Mouse (Mus musculus): ENCODE results near the gene Map3k9. TPM values are rescaled to one million over a fixed set of nuclear protein-coding genes. Genes with fewer than 3 reads are reported as not detected.

Gene Map3k9
- polyA plus RNA-seq, 1 experiment = 0.29 TPM

GRCm38 (mm10) chr12:81796541-81796940 lies 15.6 kb upstream of the Map3k9 start:
- TF ChIP-seq USF1 (IDR thresholded peaks at IDR 0.05; ENCODE audit: low read depth) (no peak), CTCF (IDR thresholded peaks at IDR 0.05; ENCODE audit: control insufficient read depth, insufficient read depth, insufficient read length) (peak; percentile 69)
- H3K4me3 ChIP-seq (ENCODE audit: insufficient read depth, poor library complexity, severe bottlenecking) = no peak overlapping the region

GRCm38 (mm10) chr12:81792511-81793218 lies 11.7 kb upstream of the Map3k9 start:
- Histone ChIP-seq H3K79me3 (ENCODE audit: low read depth) (no peaks in the 10 kb centered on the region), H3K36me3 (ENCODE audit: control insufficient read depth, insufficient read depth) (no peaks in the 10 kb centered on the region), H3K27me3 (ENCODE audit: control insufficient read depth, insufficient read depth, insufficient read length) (no peaks in the 10 kb centered on the region), H3K4me3 (ENCODE audit: insufficient read depth, poor library complexity, severe bottlenecking) (no peak overlapping the region), H3ac (ENCODE audit: control insufficient read depth, insufficient read length, low read depth) (no peak overlapping the region), H3K79me2 (ENCODE audit: control insufficient read depth, insufficient read depth) (no peaks in the 10 kb centered on the region)
- TF ChIP-seq MAX (IDR thresholded peaks at IDR 0.05) = no peak
- no peak for TF ChIP-seq MYOD1 (IDR thresholded peaks at IDR 0.05; ENCODE audit: control insufficient read depth, insufficient read length, low read depth)
- TF ChIP-seq CEBPB (IDR thresholded peaks at IDR 0.05; ENCODE audit: low read depth) = no peak
- TF ChIP-seq FOSL1 (IDR thresholded peaks at IDR 0.05; ENCODE audit: insufficient read depth, low read length, poor library complexity, severe bottlenecking) = no peak
- TF ChIP-seq CTCF (IDR thresholded peaks at IDR 0.05; ENCODE audit: control insufficient read depth, insufficient read depth, insufficient read length) = no peak
- TF ChIP-seq MYOG (IDR thresholded peaks at IDR 0.05; ENCODE audit: control insufficient read depth, extremely low read depth, insufficient read length) = no peak
- no peak for TF ChIP-seq USF1 (IDR thresholded peaks at IDR 0.05; ENCODE audit: low read depth)

More at GRCm38 (mm10) chr12:81796541-81796940, 15.6 kb upstream of the Map3k9 start:
- H3K79me3 ChIP-seq (ENCODE audit: low read depth) = no peaks in the 10 kb centered on the region
- no peaks in the 10 kb centered on the region for H3K79me2 ChIP-seq (ENCODE audit: control insufficient read depth, insufficient read depth)
- no peaks in the 10 kb centered on the region for H3K36me3 ChIP-seq (ENCODE audit: control insufficient read depth, insufficient read depth)
- H3K27me3 ChIP-seq (ENCODE audit: control insufficient read depth, insufficient read depth, insufficient read length) = no peaks in the 10 kb centered on the region
- no peak overlapping the region for H3ac ChIP-seq (ENCODE audit: control insufficient read depth, insufficient read length, low read depth)

- Histone ChIP-seq H3K79me3 (ENCODE audit: low read depth) (no peaks in the 10 kb centered on the region), H3K4me3 (ENCODE audit: insufficient read depth, poor library complexity, severe bottlenecking) (no peak overlapping the region), H3K27me3 (ENCODE audit: control insufficient read depth, insufficient read depth, insufficient read length) (peaks cover 9% of the 10 kb centered on the region), H3K36me3 (ENCODE audit: control insufficient read depth, insufficient read depth) (no peaks in the 10 kb centered on the region), H3ac (ENCODE audit: control insufficient read depth, insufficient read length, low read depth) (no peak overlapping the region), H3K79me2 (ENCODE audit: control insufficient read depth, insufficient read depth) (no peaks in the 10 kb centered on the region)
- TF ChIP-seq USF1 (IDR thresholded peaks at IDR 0.05; ENCODE audit: low read depth) (no peak), FOSL1 (IDR thresholded peaks at IDR 0.05; ENCODE audit: insufficient read depth, low read length, poor library complexity, severe bottlenecking) (no peak), CEBPB (IDR thresholded peaks at IDR 0.05; ENCODE audit: low read depth) (no peak), MYOD1 (IDR thresholded peaks at IDR 0.05; ENCODE audit: control insufficient read depth, insufficient read length, low read depth) (no peak), CTCF (IDR thresholded peaks at IDR 0.05; ENCODE audit: control insufficient read depth, insufficient read depth, insufficient read length) (no peak), MAX (IDR thresholded peaks at IDR 0.05) (no peak), MYOG (IDR thresholded peaks at IDR 0.05; ENCODE audit: control insufficient read depth, extremely low read depth, insufficient read length) (no peak)
Measured at GRCm38 (mm10) chr12:81789499-81789898, 8.5 kb upstream of the Map3k9 start.

GRCm38 (mm10) chr12:81788672-81789084 lies 7.7 kb upstream of the Map3k9 start:
- Histone ChIP-seq H3ac (ENCODE audit: control insufficient read depth, insufficient read length, low read depth) (no peak overlapping the region), H3K36me3 (ENCODE audit: control insufficient read depth, insufficient read depth) (no peaks in the 10 kb centered on the region), H3K27me3 (ENCODE audit: control insufficient read depth, insufficient read depth, insufficient read length) (peaks cover 13% of the 10 kb centered on the region), H3K79me3 (ENCODE audit: low read depth) (no peaks in the 10 kb centered on the region), H3K4me3 (ENCODE audit: insufficient read depth, poor library complexity, severe bottlenecking) (no peak overlapping the region), H3K79me2 (ENCODE audit: control insufficient read depth, insufficient read depth) (no peaks in the 10 kb centered on the region)
- TF ChIP-seq CTCF (IDR thresholded peaks at IDR 0.05; ENCODE audit: control insufficient read depth, insufficient read depth, insufficient read length) (peak; percentile 96), MAX (IDR thresholded peaks at IDR 0.05) (no peak)

GRCm38 (mm10) chr12:81787262-81787661 lies 6.3 kb upstream of the Map3k9 start:
- Histone ChIP-seq H3K79me3 (ENCODE audit: low read depth) (no peaks in the 10 kb centered on the region), H3K4me3 (ENCODE audit: insufficient read depth, poor library complexity, severe bottlenecking) (no peak overlapping the region), H3K36me3 (ENCODE audit: control insufficient read depth, insufficient read depth) (no peaks in the 10 kb centered on the region), H3ac (ENCODE audit: control insufficient read depth, insufficient read length, low read depth) (no peak overlapping the region), H3K79me2 (ENCODE audit: control insufficient read depth, insufficient read depth) (no peaks in the 10 kb centered on the region), H3K27me3 (ENCODE audit: control insufficient read depth, insufficient read depth, insufficient read length) (peaks cover 13% of the 10 kb centered on the region)
- no peak for TF ChIP-seq MAX (IDR thresholded peaks at IDR 0.05)
- no peak for TF ChIP-seq USF1 (IDR thresholded peaks at IDR 0.05; ENCODE audit: low read depth)

GRCm38 (mm10) chr12:81783301-81783700 lies 2.3 kb upstream of the Map3k9 start:
- TF ChIP-seq CEBPB (IDR thresholded peaks at IDR 0.05; ENCODE audit: low read depth) (no peak), USF1 (IDR thresholded peaks at IDR 0.05; ENCODE audit: low read depth) (no peak), FOSL1 (IDR thresholded peaks at IDR 0.05; ENCODE audit: insufficient read depth, low read length, poor library complexity, severe bottlenecking) (no peak), MYOD1 (IDR thresholded peaks at IDR 0.05; ENCODE audit: control insufficient read depth, insufficient read length, low read depth) (no peak), MYOG (IDR thresholded peaks at IDR 0.05; ENCODE audit: control insufficient read depth, extremely low read depth, insufficient read length) (no peak), CTCF (IDR thresholded peaks at IDR 0.05; ENCODE audit: control insufficient read depth, insufficient read depth, insufficient read length) (no peak), MAX (IDR thresholded peaks at IDR 0.05) (no peak)
- Histone ChIP-seq H3K36me3 (ENCODE audit: control insufficient read depth, insufficient read depth) (no peaks in the 10 kb centered on the region), H3K79me2 (ENCODE audit: control insufficient read depth, insufficient read depth) (no peaks in the 10 kb centered on the region), H3K79me3 (ENCODE audit: low read depth) (no peaks in the 10 kb centered on the region), H3ac (ENCODE audit: control insufficient read depth, insufficient read length, low read depth) (no peak overlapping the region), H3K4me3 (ENCODE audit: insufficient read depth, poor library complexity, severe bottlenecking) (no peak overlapping the region), H3K27me3 (ENCODE audit: control insufficient read depth, insufficient read depth, insufficient read length) (peaks cover 25% of the 10 kb centered on the region)
